ENCODE assay signal across 9 mouse cellular contexts in genomic region chr8:121736236-121736635, GRCm38 (mm10). TPM values are rescaled to one million over a fixed set of nuclear protein-coding genes. Genes with fewer than 3 reads are reported as not detected.
DNase-seq lines count a peak whose midpoint lies in the region; ATAC-seq lines count a peak whose summit lies in the region.
"Had no signal": no experiment of that assay in that cellular context is flagged by ENCODE, and none has a peak within 500 bp of the region (broad histone marks: within the 10 kb centered on the region; RNA-seq: fewer than 3 reads in every experiment).

No protein-coding gene starts in this region.

- H3K4me3 ChIP-seq in kidney, embryonic 16.5 days (ENCODE audit: low read length) = no peak overlapping the region
- H3K4me3 ChIP-seq: lung, embryonic 15.5 days had no signal

- H3K9ac ChIP-seq in kidney, embryonic 16.5 days (replicated peaks; ENCODE audit: low read length) = no peak overlapping the region
- H3K9ac ChIP-seq: lung, embryonic 15.5 days had no signal

- peaks cover 4% of the 10 kb centered on the region; the same call in 1 of the 2 replicates for H3K4me1 ChIP-seq in kidney, embryonic 16.5 days (ENCODE audit: insufficient read depth, low read length)
- H3K4me1 ChIP-seq: lung, embryonic 15.5 days had no signal

- H3K9me3 ChIP-seq in kidney, embryonic 16.5 days (ENCODE audit: low read length) = no peaks in the 10 kb centered on the region
- H3K9me3 ChIP-seq: lung, embryonic 15.5 days had no signal

- H3K27me3 ChIP-seq in kidney, embryonic 16.5 days (ENCODE audit: insufficient read depth, low read length) = peaks cover 29% of the 10 kb centered on the region

- no peak overlapping the region for H3K4me2 ChIP-seq in kidney, embryonic 16.5 days (replicated peaks; ENCODE audit: low read depth, low read length)
- H3K4me2 ChIP-seq: lung, embryonic 15.5 days had no signal

- H3K27ac ChIP-seq in kidney, embryonic 16.5 days (ENCODE audit: low read length) = no peak overlapping the region
- H3K27ac ChIP-seq: lung, embryonic 15.5 days had no signal

- 11% methylated on average over 7 of the region's 7 CpGs for WGBS in kidney, embryonic 16.5 days

- peak; percentile 38 for DNase-seq in kidney, adult 9 months
- DNase-seq in adipocyte (ENCODE audit: low spot score) = peak; percentile 68
- peak; percentile 92 for DNase-seq in forelimb bud, embryonic 11.5 days (ENCODE audit: low read depth, low spot score)
- DNase-seq in frontal cortex, adult 2 months (ENCODE audit: extremely low spot score in 1 of 2, low spot score in 1 of 2) = no peak
- DNase-seq in cerebellum, adult 11 months = no peak
- DNase-seq in T-cell, adult 2 months (ENCODE audit: low spot score) = no peak

- ATAC-seq in kidney, embryonic 16.5 days (ENCODE audit: low FRiP score, low TSS enrichment) = no peak
- peak; percentile 68 for ATAC-seq in megakaryocyte progenitor cell, adult 5-6 weeks (replicated peaks; ENCODE audit: poor library complexity)

- H3K36me3 ChIP-seq in kidney, embryonic 16.5 days (ENCODE audit: insufficient read depth, low read length) = no peaks in the 10 kb centered on the region
- H3K36me3 ChIP-seq: lung, embryonic 15.5 days had no signal

RNA-seq across cellular contexts. Expression of gene Jph3, which starts 6.8 kb away (rescaled TPM):
- 0.65 and 1.3 TPM in 2 replicates for polyA plus RNA-seq in kidney, embryonic 16.5 days (2015; fragmentation: Nextera tagmentation; extraction: Ambion mirVana)
- total RNA-seq in megakaryocyte progenitor cell, adult 5-6 weeks (2015) = not detected in 2 replicates
- 0.04 TPM in 1 of 2 replicates, not detected in the other for total RNA-seq in megakaryocyte progenitor cell, adult 5-6 weeks (2017)
- 138 and 159 TPM in 2 replicates for polyA plus RNA-seq in frontal cortex, adult 2 months (2012; rRNA removed)

Comparison
In these comparisons a context has a peak if more than half of its experiments do, and no peak if none do; other contexts are left out.
1. DNase-seq: peak in kidney, adult 9 months (single experiment), adipocyte (single experiment) and forelimb bud, embryonic 11.5 days (single experiment); none in frontal cortex, adult 2 months (0 of 2), cerebellum, adult 11 months (single experiment) and T-cell, adult 2 months (single experiment).
2. RNA of gene Jph3, which starts 6.8 kb away (polyA plus RNA-seq): 138 to 159 TPM in frontal cortex, adult 2 months; 0.65 to 1.3 TPM in kidney, embryonic 16.5 days; every median in the first group is over 10 times any median in the second.